Mouse (Mus musculus): Measurements from ENCODE around the gene Slc41a2.

The Slc41a2 gene

GRCm38 (mm10) chr10:83183634-83184479, 153.8 kb downstream of the Slc41a2 start:
- no peak for DNase-seq

DNA sequence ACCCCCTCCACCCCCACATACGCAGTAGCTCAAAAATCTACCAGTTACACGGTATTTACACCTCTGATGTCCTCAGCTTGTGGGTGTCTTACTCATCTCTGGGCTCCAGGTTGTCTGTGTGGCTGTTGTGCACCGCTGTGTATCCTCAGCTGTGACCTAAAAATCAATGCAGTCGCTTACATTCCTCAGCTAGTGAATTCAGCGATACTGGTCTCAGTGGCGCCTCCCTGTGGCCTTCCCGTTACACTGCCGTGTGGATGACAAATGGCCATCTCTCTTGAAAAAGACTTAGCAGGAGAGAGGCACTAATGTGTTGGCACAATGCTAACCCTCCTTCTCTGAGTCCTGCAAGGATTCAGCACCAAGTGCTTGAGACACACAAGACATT, 155.1 kb downstream of the Slc41a2 start:
- peak; percentile 76 for DNase-seq

DNA sequence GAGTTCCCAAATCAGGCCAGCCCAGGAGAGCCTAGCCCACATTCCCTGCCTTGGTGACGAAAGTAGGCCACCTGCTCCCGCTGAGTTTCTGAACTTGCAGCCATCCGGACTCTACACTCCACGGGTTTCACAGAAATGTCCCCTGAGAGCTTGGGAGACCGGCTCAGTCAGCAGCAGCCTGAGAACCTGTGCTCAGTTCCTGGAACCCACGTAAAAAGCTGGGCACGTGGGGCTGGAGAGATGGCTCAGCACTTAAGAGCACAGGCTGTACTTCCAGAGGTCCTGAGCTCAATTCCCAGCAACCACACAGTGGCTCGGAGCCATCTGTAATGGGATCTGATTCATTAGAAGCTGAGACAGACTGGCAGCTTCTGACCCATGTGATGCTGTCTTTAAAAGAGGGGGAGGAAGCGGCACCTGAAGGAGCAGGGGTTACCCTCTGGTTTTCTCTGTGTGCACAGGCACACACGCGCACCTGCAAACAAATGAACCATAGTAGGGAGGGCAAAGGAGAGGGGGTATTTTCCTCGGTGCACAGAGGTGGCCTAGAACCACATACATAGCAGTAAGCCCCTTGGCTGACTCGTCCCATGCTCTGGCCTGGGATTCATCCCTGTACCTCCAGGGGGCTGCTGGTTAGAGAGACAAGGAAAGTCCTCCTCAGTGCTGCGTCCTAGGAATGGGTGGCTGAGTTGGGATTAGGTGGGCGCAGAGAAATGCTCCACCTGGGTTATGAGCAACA, 155.7 kb downstream of the Slc41a2 start:
- peak; percentile 54 for DNase-seq

All from cerebellum, adult 8-10 months (tissue).